Mouse (Mus musculus): ENCODE data around the gene Obp2a.
"Not testable (repeated sequence)": the region's sequence is repeated elsewhere in the genome, so short reads cannot be mapped to it uniquely, and the experiment has no call there.

Obp2a gene

GRCm38 (mm10) chr2:25699743-25700142 is at the start of gene Obp2a:
TSS of gene Obp2a (plus strand) at chr2:25700043.
- not testable (repeated sequence) for DNase-seq (ENCODE audit: low read depth, low spot score)

- DNase-seq (ENCODE audit: low read depth, low spot score): no peak
Observed at GRCm38 (mm10) chr2:25652902-25653301, 46.9 kb upstream of the Obp2a start, which contains the start of gene Lcn8. TSS of gene Lcn8 (plus strand) at chr2:25653120.

GRCm38 (mm10) chr2:25654502-25654901 is 45.3 kb upstream of the Obp2a start:
- DNase-seq (ENCODE audit: low read depth, low spot score): peak; percentile 5

- no peak for DNase-seq (ENCODE audit: low read depth, low spot score)
Observed at GRCm38 (mm10) chr2:25656691-25657090, 43.2 kb upstream of the Obp2a start.

GRCm38 (mm10) chr2:25657246-25657645 is 42.6 kb upstream of the Obp2a start:
- no peak for DNase-seq (ENCODE audit: low read depth, low spot score)

- DNase-seq (ENCODE audit: low read depth, low spot score): no peak
Observed at GRCm38 (mm10) chr2:25657652-25658051, 42.2 kb upstream of the Obp2a start, which contains the start of gene Lcn5. TSS of gene Lcn5 (plus strand) at chr2:25657952.

- no peak for DNase-seq (ENCODE audit: low read depth, low spot score)
Observed at GRCm38 (mm10) chr2:25660279-25660678, 39.6 kb upstream of the Obp2a start.

- no peak for DNase-seq (ENCODE audit: low read depth, low spot score)
Observed at GRCm38 (mm10) chr2:25661245-25661970, 38.4 kb upstream of the Obp2a start.

GRCm38 (mm10) chr2:25663511-25663910 is 36.3 kb upstream of the Obp2a start:
- DNase-seq (ENCODE audit: low read depth, low spot score): peak; percentile 32

GRCm38 (mm10) chr2:25664125-25664524 is 35.7 kb upstream of the Obp2a start:
- DNase-seq (ENCODE audit: low read depth, low spot score): no peak

GRCm38 (mm10) chr2:25666516-25666915 is 33.3 kb upstream of the Obp2a start:
- no peak for DNase-seq (ENCODE audit: low read depth, low spot score)

GRCm38 (mm10) chr2:25676486-25676885 is 23.4 kb upstream of the Obp2a start, which contains the start of gene Lcn6:
TSS of gene Lcn6 (plus strand) at chr2:25676786.
- DNase-seq (ENCODE audit: low read depth, low spot score): no peak

- no peak for DNase-seq (ENCODE audit: low read depth, low spot score)
Observed at GRCm38 (mm10) chr2:25679559-25679958, 20.3 kb upstream of the Obp2a start.

GRCm38 (mm10) chr2:25682426-25682825 is 17.4 kb upstream of the Obp2a start, which contains the start of gene Lcn10:
TSS of gene Lcn10 (plus strand) at chr2:25682726.
- no peak for DNase-seq (ENCODE audit: low read depth, low spot score)

- no peak for DNase-seq (ENCODE audit: low read depth, low spot score)
Observed at GRCm38 (mm10) chr2:25686941-25687340, 12.9 kb upstream of the Obp2a start.

- DNase-seq (ENCODE audit: low read depth, low spot score): peak; percentile 55
Observed at GRCm38 (mm10) chr2:25694605-25695004, 5.2 kb upstream of the Obp2a start.

GRCm38 (mm10) chr2:25696951-25697350 is 2.9 kb upstream of the Obp2a start:
- no peak for DNase-seq (ENCODE audit: low read depth, low spot score)

GRCm38 (mm10) chr2:25698696-25699095 is 1.1 kb upstream of the Obp2a start:
- DNase-seq (ENCODE audit: low read depth, low spot score): no peak

- no peak for DNase-seq (ENCODE audit: low read depth, low spot score)
Observed at GRCm38 (mm10) chr2:25701001-25701400, 1.2 kb downstream of the Obp2a start.

- DNase-seq (ENCODE audit: low read depth, low spot score): no peak
Observed at GRCm38 (mm10) chr2:25703706-25704105, 3.9 kb downstream of the Obp2a start.

GRCm38 (mm10) chr2:25706643-25707481 is 7.0 kb downstream of the Obp2a start, which contains the start of gene Bmyc:
TSS of gene Bmyc (plus strand) at chr2:25706739.
- peak; percentile 89 for DNase-seq (ENCODE audit: low read depth, low spot score)

GRCm38 (mm10) chr2:25708121-25708520 is 8.3 kb downstream of the Obp2a start:
- DNase-seq (ENCODE audit: low read depth, low spot score): peak; percentile 27

All from forelimb bud, embryonic 11.5 days (tissue).